Mouse (Mus musculus) gastrocnemius, adult 2 months (tissue): ENCODE measurements around the gene Fibp. TPM values are rescaled to one million over a fixed set of nuclear protein-coding genes. Genes with fewer than 3 reads are reported as not detected.

Source experiments
- DNase-seq: peaks from one replicate; pipeline ENCODE4 v3.0.0; 2022
- H3K27ac ChIP-seq: fragments of 200-600 bp; 2 replicates; pipeline ENCODE4 v1.8.1; 2022; ENCODE audit warnings: mild to moderate bottlenecking
- H3K4me3 ChIP-seq: fragments of 200-600 bp; 2 replicates; pipeline ENCODE4 v1.8.1; 2022; ENCODE audit warnings: mild to moderate bottlenecking, moderate library complexity
- CTCF ChIP-seq: fragments of 200-600 bp; IDR thresholded peaks from 2 replicates; pipeline ENCODE4 v1.8.1; 2022; ENCODE audit warnings: antibody characterized with exemption, mild to moderate bottlenecking, moderate library complexity
- intact Hi-C: fragments of 180-260 bp; cut with DNase I; formaldehyde crosslinking; loops from one replicate; pipeline ENCODE4 v1.15.1; 2025
- total RNA-seq, 2 experiments: library from RNA; stranded (reverse); gene quantifications; 2 replicates each; pipeline ENCODE4 v1.2.3; 2021

The Fibp gene
- total RNA-seq, 2 experiments from 2014 or later: 33.9 to 35.8 TPM

DNA sequence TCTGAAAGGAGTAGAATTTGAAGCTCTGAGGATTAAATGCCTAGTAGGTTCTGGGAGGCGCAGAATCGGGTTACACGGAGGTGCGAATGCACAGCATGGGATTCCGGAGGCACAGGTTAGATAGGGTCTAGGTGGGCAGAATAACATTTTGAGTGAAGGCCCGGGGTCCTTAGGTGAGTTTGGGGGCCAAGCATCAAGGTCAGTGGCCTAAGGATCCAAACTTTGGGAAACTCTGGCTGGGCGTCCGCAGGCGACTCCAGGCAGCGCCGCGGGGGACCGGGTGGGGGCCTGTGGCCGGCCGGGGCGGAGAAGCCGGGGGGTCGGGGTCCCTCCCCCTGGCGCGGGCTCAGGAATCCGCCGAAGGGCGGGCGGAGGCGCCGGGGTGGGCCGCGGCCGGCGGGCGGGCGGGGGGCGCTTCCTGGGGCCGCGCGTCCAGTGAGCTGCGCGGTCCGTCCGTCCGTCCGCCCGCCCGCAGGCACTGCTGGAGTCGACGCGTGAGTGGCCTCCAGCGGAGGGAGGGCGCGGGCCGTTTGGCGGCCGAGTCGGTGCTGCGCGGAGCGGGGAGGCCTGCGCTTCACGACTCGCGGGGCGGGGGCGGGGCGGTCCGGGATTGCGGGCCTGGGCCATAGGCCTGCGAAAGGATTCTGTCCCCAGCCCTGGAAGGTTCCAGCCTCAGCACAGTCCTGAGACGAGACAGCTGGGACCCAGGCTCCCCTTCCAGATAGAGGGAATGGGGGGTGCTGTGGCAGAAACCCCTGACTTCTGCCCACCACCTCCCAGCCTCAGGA lies 14.1 kb downstream of the Fibp start:
- peak overlapping the region; percentile 80 for H3K27ac ChIP-seq
- TF ChIP-seq CTCF: no peak
- DNase-seq: peak; percentile 79
- H3K4me3 ChIP-seq: peak overlapping the region; percentile 78
- intact Hi-C loops: no loop called here

DNA sequence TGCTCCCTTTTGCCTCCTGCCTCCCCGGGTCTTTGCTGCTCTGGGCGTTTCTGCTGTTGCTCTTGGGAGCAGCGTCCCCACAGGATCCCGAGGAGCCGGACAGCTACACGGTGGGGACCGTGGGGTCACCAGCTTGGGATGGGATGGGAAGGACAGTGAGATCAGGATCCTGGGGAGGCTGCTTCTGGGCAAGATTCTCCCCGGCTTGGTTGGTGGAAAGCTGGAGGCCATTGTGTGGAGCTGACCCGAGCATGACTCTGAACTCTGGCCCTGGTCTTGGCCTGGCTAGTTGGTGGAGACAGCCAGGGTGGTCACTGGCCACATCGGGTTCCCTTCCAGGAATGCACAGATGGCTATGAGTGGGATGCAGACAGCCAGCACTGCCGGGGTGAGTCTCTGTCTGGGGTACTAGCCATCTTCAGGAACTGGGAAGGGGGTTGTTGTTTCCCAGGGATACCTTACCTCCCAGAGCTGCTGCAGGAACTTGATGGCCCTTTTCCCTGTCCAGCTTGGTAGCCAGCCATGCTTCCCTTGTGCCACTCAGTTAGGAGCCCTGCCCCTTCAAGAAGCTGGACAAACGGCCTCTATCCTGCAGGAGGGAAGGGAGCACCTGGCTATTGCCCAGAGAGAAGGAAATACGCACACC lies 14.8 kb downstream of the Fibp start:
- DNase-seq: peak; percentile 35

DNA sequence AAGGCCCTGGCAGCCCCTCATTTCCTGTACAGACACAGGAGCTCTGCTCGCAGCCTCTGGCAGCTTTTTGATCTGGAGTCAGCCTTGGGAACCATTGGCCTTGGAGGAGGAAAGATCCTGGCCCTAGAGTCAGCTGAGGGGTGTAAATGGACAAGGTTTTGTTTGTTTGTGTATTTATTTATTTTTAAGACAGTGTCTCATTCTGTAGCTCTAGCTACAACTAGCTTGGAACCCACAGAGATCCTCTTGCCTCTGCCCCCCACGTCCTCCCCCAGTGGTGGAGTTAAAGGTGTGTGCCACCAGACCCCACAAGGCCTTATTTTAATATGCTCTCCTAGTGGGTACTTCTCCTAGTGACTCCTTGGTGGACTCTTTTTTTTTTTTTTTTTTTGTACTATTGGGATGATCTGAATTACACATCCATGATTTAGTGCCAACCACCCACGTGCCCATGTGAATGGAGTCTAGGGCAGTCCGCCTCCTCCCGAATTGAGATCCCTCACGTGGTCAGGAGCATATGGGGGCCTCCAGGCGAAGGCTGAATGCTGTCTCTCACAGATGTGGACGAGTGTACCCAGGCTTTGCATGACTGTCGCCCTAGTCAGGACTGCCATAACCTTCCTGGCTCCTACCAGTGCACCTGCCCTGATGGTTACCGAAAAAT lies 16.7 kb downstream of the Fibp start:
- Histone ChIP-seq H3K27ac (no peak overlapping the region), H3K4me3 (no peak overlapping the region)
- no peak for TF ChIP-seq CTCF
- intact Hi-C loops: no loop called here
- DNase-seq: no peak

More for the DNA sequence above, 14.8 kb downstream of the Fibp start:
- intact Hi-C loops: no loop called here
- TF ChIP-seq CTCF: no peak
- H3K27ac ChIP-seq: peak overlapping the region; percentile 80
- H3K4me3 ChIP-seq: peak overlapping the region; percentile 78

DNA sequence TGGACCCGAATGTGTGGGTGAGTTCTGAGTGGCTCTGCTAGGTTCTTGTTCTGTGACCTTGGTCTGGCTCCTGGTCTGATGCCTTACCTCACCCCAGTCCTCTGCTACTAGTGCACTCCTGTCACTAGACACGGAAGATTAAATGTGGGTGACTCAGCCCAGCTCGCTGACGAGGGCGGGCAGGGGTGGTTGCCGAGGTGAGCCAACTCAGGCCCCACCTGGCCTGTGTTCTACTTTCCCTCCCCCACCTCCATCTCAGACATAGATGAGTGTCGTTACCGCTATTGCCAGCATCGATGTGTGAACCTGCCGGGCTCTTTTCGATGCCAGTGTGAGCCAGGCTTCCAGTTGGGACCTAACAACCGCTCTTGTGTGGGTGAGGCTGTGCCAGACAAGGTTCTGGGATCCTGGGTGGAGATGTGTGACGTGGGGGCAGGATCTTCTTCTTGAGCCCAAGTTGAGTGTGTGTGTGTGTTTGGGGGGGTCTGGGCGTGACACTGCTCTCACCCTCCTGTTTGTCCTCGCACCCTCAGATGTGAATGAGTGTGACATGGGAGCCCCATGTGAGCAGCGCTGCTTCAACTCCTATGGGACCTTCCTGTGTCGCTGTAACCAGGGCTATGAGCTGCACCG lies 17.4 kb downstream of the Fibp start:
- no peak for DNase-seq
- Histone ChIP-seq H3K27ac (0 out of 2 replicates have a peak overlapping the region, but pooled peaks have one; percentile 8), H3K4me3 (no peak overlapping the region)
- no peak for TF ChIP-seq CTCF
- intact Hi-C loops: no loop called here

DNA sequence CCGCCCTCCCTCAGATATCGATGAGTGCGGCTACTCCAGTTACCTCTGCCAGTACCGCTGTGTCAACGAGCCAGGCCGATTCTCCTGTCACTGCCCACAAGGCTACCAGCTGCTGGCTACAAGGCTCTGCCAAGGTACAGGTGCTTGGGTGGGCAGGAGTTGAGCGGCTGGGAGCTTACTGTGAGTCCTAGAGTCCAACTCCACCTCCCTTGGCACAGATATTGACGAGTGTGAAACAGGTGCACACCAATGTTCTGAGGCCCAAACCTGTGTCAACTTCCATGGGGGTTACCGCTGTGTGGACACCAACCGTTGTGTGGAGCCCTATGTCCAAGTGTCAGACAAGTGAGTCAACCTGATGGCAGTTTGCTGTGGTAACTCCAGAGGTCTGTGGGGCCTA lies 19.6 kb downstream of the Fibp start:
- no peak for DNase-seq
- TF ChIP-seq CTCF: no peak
- intact Hi-C loops: no loop called here
- H3K4me3 ChIP-seq: no peak overlapping the region
- H3K27ac ChIP-seq: no peak overlapping the region

DNA sequence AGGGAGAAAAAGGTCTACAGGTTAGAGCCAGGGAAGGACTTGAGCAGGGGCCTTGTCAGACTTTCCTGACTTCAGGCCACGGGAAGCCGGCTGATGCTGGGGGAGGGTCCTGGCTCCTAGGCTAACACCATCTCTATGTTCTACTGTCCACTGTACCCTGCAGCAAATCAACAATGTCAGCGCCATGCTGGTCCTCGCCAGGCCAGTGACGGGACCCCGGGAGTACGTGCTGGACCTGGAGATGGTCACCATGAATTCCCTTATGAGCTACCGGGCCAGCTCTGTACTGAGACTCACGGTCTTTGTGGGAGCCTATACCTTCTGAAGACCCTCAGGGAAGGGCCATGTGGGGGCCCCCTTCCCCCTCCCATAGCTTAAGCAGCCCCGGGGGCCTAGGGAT lies 21.0 kb downstream of the Fibp start:
- Histone ChIP-seq H3K4me3 (no peak overlapping the region), H3K27ac (no peak overlapping the region)
- no peak for TF ChIP-seq CTCF
- intact Hi-C loops: no loop called here
- no peak for DNase-seq

DNA sequence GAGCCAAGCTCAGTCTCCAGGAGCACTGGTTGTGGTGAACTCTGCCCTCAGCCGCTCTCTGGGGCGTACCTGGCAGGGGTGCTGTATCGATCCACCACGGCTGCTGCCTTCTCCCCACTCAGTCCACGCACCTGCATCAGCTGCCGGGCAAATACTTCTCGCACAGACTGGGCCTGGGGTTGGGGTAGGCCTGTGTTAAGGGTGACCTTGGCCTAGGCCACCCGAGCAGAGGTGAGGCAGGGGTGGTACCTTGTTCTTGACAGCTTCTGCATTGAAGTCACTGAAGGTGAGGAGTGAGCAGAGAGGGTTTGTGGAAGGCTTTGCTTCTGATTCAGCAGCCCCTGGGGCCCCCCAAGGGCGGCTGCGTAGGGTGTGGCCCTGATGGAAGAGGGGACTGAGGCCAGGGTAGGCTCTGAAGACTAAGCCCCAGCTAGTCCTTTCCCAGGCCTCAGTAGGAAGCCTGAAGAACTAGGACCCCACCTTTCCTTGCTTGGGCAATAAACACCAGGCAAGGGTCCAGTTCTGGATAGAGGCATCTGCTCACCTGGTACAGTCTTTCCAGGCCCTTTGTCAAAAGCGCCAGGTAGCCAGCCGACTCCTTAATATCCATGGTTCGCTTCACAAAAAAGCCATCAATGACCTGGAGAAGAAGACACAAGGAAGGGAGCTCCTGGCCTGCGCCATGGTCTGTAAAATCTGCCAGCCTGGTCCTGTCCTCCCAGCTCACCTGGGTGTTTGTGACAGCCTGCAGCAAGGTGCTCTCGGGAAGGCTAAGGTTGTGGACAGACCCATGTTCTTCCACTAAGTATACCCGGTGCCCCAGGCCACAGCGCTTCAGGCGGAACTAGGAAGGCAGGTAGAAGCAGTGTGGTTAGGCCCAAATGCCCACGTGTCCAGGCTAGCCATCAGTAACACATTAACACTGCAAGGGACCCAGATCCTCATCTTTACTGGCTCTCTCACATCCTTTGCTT lies 23.3 kb downstream of the Fibp start:
- Histone ChIP-seq H3K27ac (no peak overlapping the region), H3K4me3 (no peak overlapping the region)
- no peak for TF ChIP-seq CTCF
- intact Hi-C loops: no loop called here
- DNase-seq: no peak

DNA sequence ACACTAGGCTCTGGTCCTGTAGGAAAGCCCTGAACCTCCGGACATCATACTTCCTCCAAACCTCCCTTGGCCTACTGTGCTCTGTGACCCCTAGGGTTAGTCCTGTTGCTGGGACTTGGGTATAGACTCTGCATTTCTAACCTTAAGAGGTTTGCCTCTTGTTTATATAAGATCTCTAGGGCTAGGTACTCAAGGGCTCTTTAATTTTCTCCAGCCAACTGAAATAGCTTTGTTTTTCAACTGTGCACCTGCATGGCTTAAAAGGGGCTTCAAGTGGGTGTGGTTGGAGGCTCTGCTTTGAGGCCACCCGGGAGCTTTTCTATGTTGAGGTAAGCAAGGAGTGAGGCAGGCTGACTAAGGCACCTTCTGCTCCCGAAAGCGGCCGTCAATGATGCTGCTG lies 24.1 kb downstream of the Fibp start:
- DNase-seq: no peak
- Histone ChIP-seq H3K27ac (no peak overlapping the region), H3K4me3 (no peak overlapping the region)
- intact Hi-C loops: no loop called here
- no peak for TF ChIP-seq CTCF

DNA sequence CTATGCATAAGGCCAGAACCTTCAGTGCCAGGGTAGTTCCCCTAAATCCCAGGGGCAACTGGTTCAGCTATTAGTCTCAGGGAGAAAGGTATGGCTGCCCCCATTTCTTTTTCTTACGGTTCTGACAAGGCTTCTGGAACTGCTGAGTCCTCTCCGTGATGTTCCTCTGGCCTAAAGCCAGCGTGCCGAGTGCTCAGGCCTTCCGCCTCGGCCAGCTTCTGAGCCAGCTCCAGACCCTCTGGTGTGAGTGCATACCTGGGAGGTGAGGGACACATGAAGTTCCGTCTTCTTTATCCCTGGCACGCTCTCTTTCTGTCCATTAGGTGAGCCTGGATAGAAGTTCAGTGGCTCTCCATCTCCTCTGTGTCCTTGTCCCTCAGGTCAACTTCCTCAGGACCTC lies 25.0 kb downstream of the Fibp start:
- TF ChIP-seq CTCF: no peak
- no peak overlapping the region for H3K4me3 ChIP-seq
- no peak for DNase-seq
- intact Hi-C loops: loop anchor here (5.0 kb wide), 1 partner anchor 78 kb away; no protein-coding TSS in a partner anchor
- no peak overlapping the region for H3K27ac ChIP-seq

DNA sequence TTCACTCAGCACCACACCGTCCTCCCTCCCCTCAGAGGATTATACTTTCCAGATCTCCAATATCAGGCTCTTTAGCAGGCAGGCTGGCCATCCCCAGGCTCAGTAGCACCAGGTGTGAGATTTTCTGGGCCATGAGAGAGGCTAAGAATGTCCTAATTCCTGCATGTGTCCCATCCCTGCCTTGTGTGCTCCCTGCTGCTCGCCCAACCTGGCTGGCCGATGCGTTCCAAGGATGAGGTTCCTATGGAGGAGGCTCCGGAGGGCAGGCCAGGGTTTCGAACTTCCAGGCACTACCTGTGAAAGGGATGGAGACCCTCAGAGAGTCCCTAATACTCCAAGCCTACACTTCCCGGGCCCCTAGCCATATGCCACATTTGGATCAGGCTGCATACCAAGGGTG lies 25.4 kb downstream of the Fibp start:
- H3K4me3 ChIP-seq: no peak overlapping the region
- TF ChIP-seq CTCF: no peak
- intact Hi-C loops: loop anchor here (2.0 to 5.0 kb wide), 2 partner anchors 23 to 79 kb away; no protein-coding TSS in a partner anchor
- no peak for DNase-seq
- H3K27ac ChIP-seq: no peak overlapping the region

DNA sequence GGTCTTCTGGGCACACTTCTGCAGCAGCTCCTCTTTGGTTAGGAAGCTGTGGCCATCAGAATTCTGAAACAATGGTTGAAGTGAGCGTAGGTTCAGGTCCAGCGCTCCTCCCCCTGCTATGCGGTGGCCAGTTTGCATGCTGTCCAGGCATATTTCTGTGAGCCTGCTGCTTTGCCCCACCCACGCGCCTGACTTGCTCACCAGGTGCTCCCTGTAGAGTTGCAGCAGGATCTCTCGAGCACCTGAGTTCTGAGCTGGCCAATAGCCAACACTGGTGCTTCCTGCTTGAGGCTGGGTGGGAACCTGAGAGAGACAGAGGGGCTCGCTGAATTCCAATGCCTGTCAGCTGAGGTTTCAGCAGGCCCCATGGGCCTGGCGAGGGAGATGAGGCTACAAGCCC lies 25.9 kb downstream of the Fibp start:
- TF ChIP-seq CTCF: no peak
- H3K4me3 ChIP-seq: no peak overlapping the region
- H3K27ac ChIP-seq: no peak overlapping the region
- no peak for DNase-seq
- intact Hi-C loops: loop anchor here (2.0 to 5.0 kb wide), 2 partner anchors 23 to 79 kb away; no protein-coding TSS in a partner anchor
